Mouse (Mus musculus) intestine, embryonic 16.5 days (tissue): ENCODE measurements at regions not wholly inside any gene's neighbourhood (a gene's known extent, or its start where the extent isn't known, plus 50 kb on each side); places are given as distances from the start of the nearest gene placed in this dataset.

Source experiments
- ATAC-seq: fragments of 200-750 bp; cut with Nextera tagmentation; 2 replicates; pipeline ENCODE4 v1.8.0; 2017; ENCODE audit warnings: moderate TSS enrichment, moderate library complexity
- H3K27ac ChIP-seq: fragments of 300-500 bp; sonication (generic); 2 replicates; pipeline ENCODE4 v1.5.1; 2014; ENCODE audit warnings: mild to moderate bottlenecking, low read length
- H3K27me3 ChIP-seq: fragments of 300-500 bp; sonication (generic); replicated peaks from 2 replicates; pipeline ENCODE4 v1.6.1; 2014; ENCODE audit warnings: low read length, control low read depth, mixed read lengths; ENCODE audit not compliant: control insufficient read depth, insufficient read depth
- H3K36me3 ChIP-seq: fragments of 300-500 bp; sonication (generic); 2 replicates; pipeline ENCODE4 v1.6.1; 2014; ENCODE audit warnings: low read length, control low read depth; ENCODE audit not compliant: control insufficient read depth, insufficient read depth
- H3K4me1 ChIP-seq: fragments of 300-500 bp; sonication (generic); 2 replicates; pipeline ENCODE4 v1.6.1; 2014; ENCODE audit warnings: low read length, control low read depth, mixed read lengths; ENCODE audit not compliant: control insufficient read depth, insufficient read depth
- H3K4me2 ChIP-seq: fragments of 300-500 bp; sonication (generic); 2 replicates; pipeline ENCODE4 v1.6.1; 2014; ENCODE audit warnings: low read depth, low read length, control low read depth
- H3K4me3 ChIP-seq: fragments of 300-500 bp; sonication (generic); 2 replicates; pipeline ENCODE4 v1.5.1; 2014; ENCODE audit warnings: mild to moderate bottlenecking, low read length
- H3K9ac ChIP-seq: fragments of 300-500 bp; sonication (generic); 2 replicates; pipeline ENCODE4 v1.6.1; 2014; ENCODE audit warnings: low read depth, low read length
- H3K9me3 ChIP-seq: fragments of 300-500 bp; sonication (generic); 2 replicates; pipeline ENCODE4 v1.6.1; 2016; ENCODE audit warnings: low read length, control low read depth; ENCODE audit not compliant: control insufficient read depth
- WGBS: fragments of 180-500 bp; shearing (Covaris S2); extraction: QIAGEN DNeasy Blood & Tissue Kit; methylation state at CpG from one replicate; pipeline ENCODE4 v1.1.7; 2014; 5-methylcytosine and 5-hydroxymethylcytosine counted together

GRCm38 (mm10) chr3:17582487-17582886 lies 365.7 kb upstream of the Cypt12 start:
- WGBS = 62% methylated on average over 9 of the region's 9 CpGs
- Histone ChIP-seq H3K9ac (no peak overlapping the region), H3K27ac (no peak overlapping the region), H3K4me2 (no peak overlapping the region), H3K27me3 (no peaks in the 10 kb centered on the region), H3K4me3 (no peak overlapping the region), H3K4me1 (no peaks in the 10 kb centered on the region), H3K9me3 (no peaks in the 10 kb centered on the region), H3K36me3 (no peaks in the 10 kb centered on the region)
- ATAC-seq = no peak

- H3K9me3 ChIP-seq = no peaks in the 10 kb centered on the region
- no peak for ATAC-seq
- no peak overlapping the region for H3K9ac ChIP-seq
- no peak overlapping the region for H3K27ac ChIP-seq
- 63% methylated on average over 2 of the region's 2 CpGs for WGBS
- no peak overlapping the region for H3K4me3 ChIP-seq
- H3K4me1 ChIP-seq = no peaks in the 10 kb centered on the region
- H3K27me3 ChIP-seq = no peaks in the 10 kb centered on the region
- H3K4me2 ChIP-seq = no peak overlapping the region
- H3K36me3 ChIP-seq = no peaks in the 10 kb centered on the region
Observed at GRCm38 (mm10) chr3:17589956-17590546, 358.2 kb upstream of the Cypt12 start.

DNA sequence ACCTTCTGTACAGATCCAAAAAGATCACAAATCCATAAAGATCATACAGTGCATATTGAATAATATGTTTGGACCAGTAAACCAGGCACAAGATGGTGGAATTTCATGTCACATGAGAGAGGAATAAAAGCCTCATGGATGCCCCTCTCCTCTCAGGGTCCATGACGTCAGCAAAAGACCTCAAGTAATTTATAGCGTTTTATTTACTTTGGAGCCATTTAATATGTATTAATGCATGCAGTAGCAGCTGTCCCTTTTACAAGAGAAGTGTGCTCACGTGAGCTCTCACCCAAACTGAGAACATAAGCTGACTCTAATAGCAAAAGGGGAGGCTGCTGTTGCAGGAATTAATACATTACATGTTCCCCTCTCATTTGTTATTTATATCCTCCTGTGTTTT lies 355.7 kb upstream of the Cypt12 start:
- ATAC-seq = no peak
- 41% methylated on average over 3 of the region's 3 CpGs for WGBS

DNA sequence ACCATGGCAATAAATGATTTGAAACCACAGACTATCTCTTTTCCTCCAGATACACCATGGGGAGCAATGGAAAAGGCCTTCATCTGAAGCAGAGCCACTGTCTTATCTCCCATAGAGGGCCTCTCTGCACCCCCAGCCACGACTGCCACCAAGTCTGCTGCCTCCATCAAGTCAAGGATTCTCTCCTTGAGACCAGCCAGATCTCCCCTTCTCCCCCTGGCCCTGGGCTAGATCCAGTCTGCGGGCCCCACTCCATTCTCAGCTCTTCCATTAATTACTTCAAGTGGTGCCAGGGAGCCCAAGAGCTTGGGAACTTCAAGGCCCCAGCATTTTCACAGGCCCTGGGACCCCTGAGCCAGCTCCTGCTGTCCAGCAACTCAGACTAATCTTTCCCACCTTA lies 351.8 kb upstream of the Cypt12 start:
- Histone ChIP-seq H3K9me3 (no peaks in the 10 kb centered on the region), H3K27me3 (no peaks in the 10 kb centered on the region), H3K36me3 (no peaks in the 10 kb centered on the region), H3K9ac (no peak overlapping the region), H3K4me1 (no peaks in the 10 kb centered on the region), H3K27ac (no peak overlapping the region), H3K4me3 (no peak overlapping the region), H3K4me2 (no peak overlapping the region)
- ATAC-seq = no peak
- 66% methylated on average over 2 of the region's 2 CpGs for WGBS

More for the DNA sequence above, 355.7 kb upstream of the Cypt12 start:
- Histone ChIP-seq H3K27me3 (no peaks in the 10 kb centered on the region), H3K4me1 (no peaks in the 10 kb centered on the region), H3K27ac (no peak overlapping the region), H3K4me3 (no peak overlapping the region), H3K9me3 (no peaks in the 10 kb centered on the region), H3K9ac (no peak overlapping the region), H3K36me3 (no peaks in the 10 kb centered on the region), H3K4me2 (no peak overlapping the region)

DNA sequence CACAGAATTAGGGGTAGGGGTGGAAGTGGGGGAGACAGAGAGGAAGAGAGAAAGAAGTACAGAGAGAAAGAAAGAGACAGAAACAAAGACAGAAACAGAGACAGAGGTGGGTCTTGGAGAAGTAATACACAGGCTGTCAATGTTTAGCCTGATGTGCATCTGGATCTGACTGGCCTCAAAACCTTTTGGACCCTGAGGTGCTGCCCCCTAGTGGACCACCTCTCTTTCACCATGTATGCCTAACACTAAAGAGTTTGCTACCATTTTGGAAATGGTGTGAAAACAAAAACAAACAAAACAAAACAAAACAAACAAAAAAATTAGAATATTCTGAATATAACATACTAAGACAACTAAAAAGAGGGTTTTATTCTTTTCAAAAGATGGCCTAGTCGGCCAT lies 334.7 kb upstream of the Cypt12 start:
- Histone ChIP-seq H3K9ac (no peak overlapping the region), H3K4me1 (no peaks in the 10 kb centered on the region), H3K27ac (no peak overlapping the region), H3K4me3 (no peak overlapping the region), H3K9me3 (no peaks in the 10 kb centered on the region), H3K27me3 (no peaks in the 10 kb centered on the region), H3K36me3 (no peaks in the 10 kb centered on the region), H3K4me2 (no peak overlapping the region)
- no peak for ATAC-seq
- WGBS = 93% methylated on average over 1 of the region's 1 CpGs

DNA sequence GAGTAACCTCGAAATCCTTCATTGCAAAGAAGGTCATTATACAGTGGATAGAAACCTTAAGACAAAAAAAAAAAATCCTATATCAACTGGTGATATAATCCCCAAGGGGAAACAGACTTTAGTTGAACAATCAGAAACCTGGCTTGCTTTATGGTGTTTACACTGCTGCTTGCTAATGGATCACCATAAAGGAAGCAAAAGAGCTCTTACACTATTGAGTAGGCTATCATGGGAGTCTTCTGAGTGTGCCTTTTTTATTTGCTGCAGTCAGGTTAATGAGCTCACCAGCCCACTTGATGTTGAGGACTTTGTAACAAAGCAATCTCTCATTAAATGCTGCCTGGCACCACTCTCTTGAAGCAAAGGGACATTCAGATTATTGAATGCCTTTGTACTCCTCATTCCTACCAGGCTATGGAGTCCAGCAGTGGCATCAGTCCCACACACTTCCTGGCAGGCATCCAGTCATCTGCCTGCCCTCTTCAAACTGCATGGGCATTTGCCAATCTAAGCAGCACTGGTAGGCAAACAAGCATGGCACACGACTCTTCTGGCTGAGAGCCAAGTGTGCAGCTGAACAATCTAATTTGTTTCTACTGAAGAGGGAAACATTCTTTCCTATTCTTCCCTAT lies 331.7 kb upstream of the Cypt12 start:
- Histone ChIP-seq H3K36me3 (no peaks in the 10 kb centered on the region), H3K4me1 (no peaks in the 10 kb centered on the region), H3K4me3 (no peak overlapping the region), H3K27ac (no peak overlapping the region), H3K9me3 (no peaks in the 10 kb centered on the region), H3K4me2 (no peak overlapping the region), H3K27me3 (no peaks in the 10 kb centered on the region), H3K9ac (no peak overlapping the region)
- 48% methylated on average over 2 of the region's 2 CpGs for WGBS
- ATAC-seq = peak; percentile 67

DNA sequence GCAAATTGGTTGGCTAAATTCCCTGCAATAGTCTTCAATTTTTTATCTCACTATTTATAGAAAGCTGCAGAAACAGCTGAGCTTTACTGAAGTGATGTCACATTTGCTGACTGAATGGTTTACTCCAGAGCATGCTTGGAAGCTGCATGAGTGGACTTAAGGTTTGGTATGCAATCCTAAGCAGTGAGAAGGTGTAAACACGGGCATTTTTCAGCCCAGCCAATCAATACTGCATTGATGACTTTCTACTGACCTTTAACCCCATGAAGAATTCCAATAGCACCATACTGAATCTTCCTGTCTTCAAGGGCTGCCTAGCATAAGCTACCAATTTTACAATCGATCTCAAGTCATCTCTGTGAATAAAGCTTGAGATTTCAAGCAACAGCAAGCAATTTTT lies 328.7 kb upstream of the Cypt12 start:
- Histone ChIP-seq H3K4me1 (no peaks in the 10 kb centered on the region), H3K4me2 (no peak overlapping the region), H3K4me3 (no peak overlapping the region), H3K9ac (no peak overlapping the region), H3K36me3 (no peaks in the 10 kb centered on the region), H3K9me3 (no peaks in the 10 kb centered on the region), H3K27me3 (no peaks in the 10 kb centered on the region), H3K27ac (no peak overlapping the region)
- WGBS = 28% methylated on average over 2 of the region's 2 CpGs
- no peak for ATAC-seq

- no peaks in the 10 kb centered on the region for H3K4me1 ChIP-seq
- 39% methylated on average over 2 of the region's 2 CpGs for WGBS
- no peak for ATAC-seq
- H3K27ac ChIP-seq = no peak overlapping the region
- H3K27me3 ChIP-seq = no peaks in the 10 kb centered on the region
- H3K9ac ChIP-seq = no peak overlapping the region
- H3K4me3 ChIP-seq = no peak overlapping the region
- no peak overlapping the region for H3K4me2 ChIP-seq
- no peaks in the 10 kb centered on the region for H3K9me3 ChIP-seq
- no peaks in the 10 kb centered on the region for H3K36me3 ChIP-seq
Observed at GRCm38 (mm10) chr3:17619890-17620289, 328.3 kb upstream of the Cypt12 start.

GRCm38 (mm10) chr3:17620398-17620797 lies 327.8 kb upstream of the Cypt12 start:
- Histone ChIP-seq H3K4me1 (no peaks in the 10 kb centered on the region), H3K27me3 (no peaks in the 10 kb centered on the region), H3K9ac (no peak overlapping the region), H3K4me3 (no peak overlapping the region), H3K36me3 (no peaks in the 10 kb centered on the region), H3K9me3 (no peaks in the 10 kb centered on the region), H3K27ac (no peak overlapping the region), H3K4me2 (no peak overlapping the region)
- no peak for ATAC-seq
- WGBS = 74% methylated on average over 2 of the region's 2 CpGs

DNA sequence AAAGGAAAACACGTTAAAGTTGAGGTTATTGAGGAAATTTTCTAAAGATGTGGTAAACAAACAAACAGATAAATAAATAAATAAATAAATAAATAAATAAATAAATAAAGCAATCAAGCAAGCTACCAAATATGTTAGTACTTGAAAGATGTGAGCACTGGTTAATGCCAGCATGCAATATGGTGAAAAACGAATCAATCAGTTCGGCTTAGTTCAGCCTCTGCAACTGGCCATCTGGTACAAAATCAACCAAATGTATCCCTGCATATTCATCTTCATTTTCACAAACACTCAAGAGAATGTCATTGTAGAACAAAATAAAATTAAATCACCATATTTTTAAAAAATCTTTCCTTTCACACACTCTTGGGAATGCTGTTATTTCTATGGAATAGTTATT lies 315.7 kb upstream of the Cypt12 start:
- Histone ChIP-seq H3K27me3 (no peaks in the 10 kb centered on the region), H3K27ac (no peak overlapping the region), H3K9ac (no peak overlapping the region), H3K9me3 (no peaks in the 10 kb centered on the region), H3K36me3 (no peaks in the 10 kb centered on the region), H3K4me3 (no peak overlapping the region), H3K4me1 (no peaks in the 10 kb centered on the region), H3K4me2 (no peak overlapping the region)
- no peak for ATAC-seq
- WGBS = 85% methylated on average over 3 of the region's 3 CpGs
